Mouse (Mus musculus) liver, embryonic 15.5 days (tissue): ENCODE data around the gene Ahsa1. TPM values are rescaled to one million over a fixed set of nuclear protein-coding genes. Genes with fewer than 3 reads are reported as not detected.

Source experiments
- ATAC-seq: fragments of 200-750 bp; cut with Nextera tagmentation; 2 replicates; pipeline ENCODE4 v1.8.0; 2017; ENCODE audit warnings: moderate number of reproducible peaks, mild to moderate bottlenecking, moderate library complexity; ENCODE audit not compliant: insufficient read depth
- H3K27ac ChIP-seq: fragments of 300-500 bp; sonication (generic); replicated peaks from 2 replicates; pipeline ENCODE4 v1.5.1; 2015; ENCODE audit warnings: mild to moderate bottlenecking, inconsistent platforms
- H3K27me3 ChIP-seq: fragments of 300-500 bp; sonication (generic); 2 replicates; pipeline ENCODE4 v1.6.1; 2015; ENCODE audit warnings: mild to moderate bottlenecking, inconsistent platforms
- H3K36me3 ChIP-seq: fragments of 300-500 bp; sonication (generic); replicated peaks from 2 replicates; pipeline ENCODE4 v1.6.1; 2015; ENCODE audit warnings: moderate library complexity, mild to moderate bottlenecking, inconsistent platforms
- H3K4me1 ChIP-seq: fragments of 300-500 bp; sonication (generic); replicated peaks from 2 replicates; pipeline ENCODE4 v1.6.1; 2015; ENCODE audit warnings: inconsistent platforms
- H3K4me2 ChIP-seq: fragments of 300-500 bp; sonication (generic); 2 replicates; pipeline ENCODE4 v1.6.1; 2015; ENCODE audit warnings: moderate library complexity, mild to moderate bottlenecking, inconsistent platforms
- H3K4me3 ChIP-seq: fragments of 300-500 bp; sonication (generic); replicated peaks from 2 replicates; pipeline ENCODE4 v1.5.1; 2015; ENCODE audit warnings: mild to moderate bottlenecking, inconsistent platforms
- H3K9ac ChIP-seq: fragments of 300-500 bp; sonication (generic); 2 replicates; pipeline ENCODE4 v1.6.1; 2015; ENCODE audit warnings: moderate library complexity, mild to moderate bottlenecking, inconsistent platforms
- H3K9me3 ChIP-seq: fragments of 300-500 bp; sonication (generic); replicated peaks from 2 replicates; pipeline ENCODE4 v1.6.1; 2016; ENCODE audit warnings: inconsistent platforms
- WGBS: fragments of 180-500 bp; shearing (Covaris S2); methylation state at CpG from one replicate; pipeline ENCODE4 v1.1.7; 2015; ENCODE audit warnings: mixed read lengths; ENCODE audit not compliant: insufficient replicate concordance; 5-methylcytosine and 5-hydroxymethylcytosine counted together
- polyA plus RNA-seq: library from polyadenylated mRNA; unstranded; fragments of >200 nt; fragmentation: Nextera tagmentation; extraction: Ambion mirVana; gene quantifications from 2 replicates; pipeline ENCODE4 v1.2.1, GENCODE M21; 2015

Gene Ahsa1
- polyA plus RNA-seq, 1 experiment from 2014 or later = 129 TPM

- ATAC-seq = no peak
- Histone ChIP-seq H3K9ac (no peak overlapping the region), H3K4me3 (no peak overlapping the region), H3K36me3 (no peaks in the 10 kb centered on the region), H3K27ac (no peak overlapping the region), H3K4me2 (no peak overlapping the region), H3K4me1 (peaks cover 14% of the 10 kb centered on the region), H3K27me3 (no peaks in the 10 kb centered on the region), H3K9me3 (no peaks in the 10 kb centered on the region)
- WGBS = 72% methylated on average over 4 of the region's 4 CpGs
Measured at GRCm38 (mm10) chr12:87282743-87283142, 16.5 kb downstream of the Ahsa1 start.

GRCm38 (mm10) chr12:87283706-87284105, 17.4 kb downstream of the Ahsa1 start:
- peaks cover 7% of the 10 kb centered on the region; the same call in 1 of the 2 replicates for H3K4me1 ChIP-seq
- no peaks in the 10 kb centered on the region for H3K9me3 ChIP-seq
- H3K4me2 ChIP-seq = no peak overlapping the region
- H3K27me3 ChIP-seq = no peaks in the 10 kb centered on the region
- H3K4me3 ChIP-seq = no peak overlapping the region
- no peak overlapping the region for H3K9ac ChIP-seq
- WGBS = 53% methylated on average over 7 of the region's 7 CpGs
- no peak overlapping the region for H3K27ac ChIP-seq
- no peaks in the 10 kb centered on the region for H3K36me3 ChIP-seq
- ATAC-seq = no peak

- 42% methylated on average over 4 of the region's 4 CpGs for WGBS
Measured at GRCm38 (mm10) chr12:87284268-87284667, 18.0 kb downstream of the Ahsa1 start.

GRCm38 (mm10) chr12:87284726-87285125, 18.4 kb downstream of the Ahsa1 start:
- Histone ChIP-seq H3K9ac (no peak overlapping the region), H3K27me3 (no peaks in the 10 kb centered on the region), H3K4me3 (no peak overlapping the region), H3K27ac (0 out of 2 replicates have a peak overlapping the region, but pooled peaks have one; percentile 14), H3K36me3 (no peaks in the 10 kb centered on the region), H3K9me3 (no peaks in the 10 kb centered on the region), H3K4me2 (no peak overlapping the region), H3K4me1 (0 out of 2 replicates have a peak, but pooled peaks cover 6% of the 10 kb centered on the region)
- peak; percentile 17; the same call in 1 of the 2 replicates for ATAC-seq
- WGBS = 53% methylated on average over 5 of the region's 5 CpGs

More at GRCm38 (mm10) chr12:87284268-87284667, 18.0 kb downstream of the Ahsa1 start:
- Histone ChIP-seq H3K27me3 (no peaks in the 10 kb centered on the region), H3K4me1 (0 out of 2 replicates have a peak, but pooled peaks cover 6% of the 10 kb centered on the region), H3K4me3 (no peak overlapping the region), H3K27ac (no peak overlapping the region), H3K9me3 (no peaks in the 10 kb centered on the region), H3K4me2 (no peak overlapping the region), H3K36me3 (no peaks in the 10 kb centered on the region), H3K9ac (no peak overlapping the region)
- no peak for ATAC-seq

- H3K9ac ChIP-seq = no peak overlapping the region
- WGBS = 72% methylated on average over 5 of the region's 5 CpGs
- ATAC-seq = no peak
Measured at GRCm38 (mm10) chr12:87289100-87289499, 22.8 kb downstream of the Ahsa1 start.

GRCm38 (mm10) chr12:87293934-87294333, 27.7 kb downstream of the Ahsa1 start:
- H3K27me3 ChIP-seq = peaks cover 9% of the 10 kb centered on the region
- WGBS = 60% methylated on average over 6 of the region's 6 CpGs
- no peak overlapping the region for H3K4me2 ChIP-seq
- no peaks in the 10 kb centered on the region for H3K4me1 ChIP-seq
- no peak for ATAC-seq
- no peaks in the 10 kb centered on the region for H3K9me3 ChIP-seq
- no peak overlapping the region for H3K27ac ChIP-seq
- H3K36me3 ChIP-seq = no peaks in the 10 kb centered on the region
- no peak overlapping the region for H3K4me3 ChIP-seq
- no peak overlapping the region for H3K9ac ChIP-seq

More at GRCm38 (mm10) chr12:87289100-87289499, 22.8 kb downstream of the Ahsa1 start:
- Histone ChIP-seq H3K27ac (no peak overlapping the region), H3K27me3 (no peaks in the 10 kb centered on the region), H3K4me3 (no peak overlapping the region), H3K36me3 (no peaks in the 10 kb centered on the region), H3K4me2 (no peak overlapping the region), H3K4me1 (0 out of 2 replicates have a peak, but pooled peaks cover 6% of the 10 kb centered on the region), H3K9me3 (no peaks in the 10 kb centered on the region)

GRCm38 (mm10) chr12:87299037-87299656, 32.9 kb downstream of the Ahsa1 start:
- H3K27me3 ChIP-seq = peaks cover 43% of the 10 kb centered on the region
- H3K4me2 ChIP-seq = peak overlapping the region; percentile 83
- peaks cover 18% of the 10 kb centered on the region for H3K4me1 ChIP-seq
- no peaks in the 10 kb centered on the region for H3K9me3 ChIP-seq
- no peak overlapping the region for H3K27ac ChIP-seq
- ATAC-seq = no peak
- H3K4me3 ChIP-seq = peak overlapping the region; percentile 63
- 11% methylated on average over 29 of the region's 29 CpGs for WGBS
- H3K9ac ChIP-seq = peak overlapping the region; percentile 40; the same call in 1 of the 2 replicates
- no peaks in the 10 kb centered on the region for H3K36me3 ChIP-seq

- Histone ChIP-seq H3K9me3 (no peaks in the 10 kb centered on the region), H3K9ac (peak within 1 kb of the TSS; percentile 40; the same call in 1 of the 2 replicates), H3K27me3 (peaks cover 43% of the 10 kb centered on the region), H3K36me3 (no peaks in the 10 kb centered on the region), H3K4me2 (peak within 1 kb of the TSS; percentile 83), H3K4me3 (peak within 1 kb of the TSS; percentile 63), H3K27ac (no peak within 1 kb of the TSS), H3K4me1 (peaks cover 18% of the 10 kb centered on the region)
- under 1% methylated on average over 85 of the region's 86 CpGs for WGBS
- peak; percentile 72 for ATAC-seq
Measured at GRCm38 (mm10) chr12:87299657-87300440, 33.6 kb downstream of the Ahsa1 start, which contains the start of gene Ism2. Gene Ism2, minus strand, starts transcription at chr12:87299705.

- ATAC-seq = peak; percentile 8; the same call in 1 of the 2 replicates
- peak overlapping the region; percentile 83 for H3K4me2 ChIP-seq
- 4% methylated on average over 9 of the region's 9 CpGs for WGBS
Measured at GRCm38 (mm10) chr12:87300441-87300690, 34.1 kb downstream of the Ahsa1 start.

GRCm38 (mm10) chr12:87301189-87301588, 34.9 kb downstream of the Ahsa1 start:
- Histone ChIP-seq H3K27me3 (peaks cover 43% of the 10 kb centered on the region), H3K4me1 (peaks cover 18% of the 10 kb centered on the region), H3K9me3 (no peaks in the 10 kb centered on the region), H3K4me3 (no peak overlapping the region), H3K9ac (no peak overlapping the region), H3K4me2 (no peak overlapping the region), H3K27ac (no peak overlapping the region), H3K36me3 (no peaks in the 10 kb centered on the region)
- WGBS = 48% methylated on average over 4 of the region's 4 CpGs
- ATAC-seq = no peak

More at GRCm38 (mm10) chr12:87300441-87300690, 34.1 kb downstream of the Ahsa1 start:
- Histone ChIP-seq H3K36me3 (no peaks in the 10 kb centered on the region), H3K27ac (no peak overlapping the region), H3K4me3 (peak overlapping the region; percentile 63), H3K9me3 (no peaks in the 10 kb centered on the region), H3K4me1 (peaks cover 18% of the 10 kb centered on the region), H3K9ac (0 out of 2 replicates have a peak overlapping the region, but pooled peaks have one; percentile 40), H3K27me3 (peaks cover 43% of the 10 kb centered on the region)
